Mouse (Mus musculus): Measurements from ENCODE around the gene Gm21974.

DNA sequence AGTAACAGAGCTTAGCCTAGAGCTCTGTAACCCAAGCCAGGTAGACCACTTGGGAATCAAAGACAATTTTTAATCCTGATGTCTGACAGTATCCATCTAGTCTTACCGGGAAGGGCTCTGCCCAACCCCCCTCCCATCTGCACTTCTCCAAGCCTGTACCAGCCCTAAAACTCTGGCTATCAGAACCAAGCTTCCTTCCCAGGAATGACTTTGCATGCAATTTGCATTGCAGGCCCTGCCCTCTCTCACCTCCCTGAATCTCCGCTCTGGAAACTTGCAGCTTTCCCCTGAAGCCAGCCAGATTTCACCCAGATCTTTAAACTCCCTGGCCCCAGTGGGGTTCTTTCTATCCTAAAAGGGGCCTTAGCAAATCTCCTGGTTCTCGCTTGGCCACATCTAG lies 7.5 kb downstream of the Gm21974 start:
- TF ChIP-seq CTCF (IDR thresholded peaks at IDR 0.05) (no peak), EP300 (IDR thresholded peaks at IDR 0.05) (no peak)
